Mouse (Mus musculus) cerebellum, adult 11 months (tissue): ENCODE measurements around the gene Ubr1.
A peak's percentile ranks its signal among the peaks of the same experiment; 100 is the strongest.
"Not testable (repeated sequence)": the region's sequence is repeated elsewhere in the genome, so short reads cannot be mapped to it uniquely, and the experiment has no call there.

Experiments
- DNase-seq: peaks from one replicate; pipeline ENCODE4 v3.0.0; 2022

Gene Ubr1

GRCm38 (mm10) chr2:120972964-120973363 lies 2.4 kb upstream of the Ubr1 start:
- no peak for DNase-seq

- DNase-seq = not testable (repeated sequence)
These were observed 1.7 kb upstream of the Ubr1 start for GRCm38 (mm10) chr2:120972257-120972656.

- DNase-seq = no peak
These were observed 1.3 kb upstream of the Ubr1 start for GRCm38 (mm10) chr2:120971766-120972165.

- no peak for DNase-seq
These were observed 423 bp downstream of the Ubr1 start for GRCm38 (mm10) chr2:120970045-120970539.

GRCm38 (mm10) chr2:120965486-120965885 lies 5.0 kb downstream of the Ubr1 start:
- DNase-seq = no peak

- DNase-seq = no peak
These were observed 7.4 kb downstream of the Ubr1 start for GRCm38 (mm10) chr2:120963110-120963509.

- DNase-seq = no peak
These were observed 10.3 kb downstream of the Ubr1 start for GRCm38 (mm10) chr2:120960261-120960660.

- DNase-seq = no peak
These were observed 10.7 kb downstream of the Ubr1 start for GRCm38 (mm10) chr2:120959827-120960226.

GRCm38 (mm10) chr2:120959363-120959762 lies 11.2 kb downstream of the Ubr1 start:
- no peak for DNase-seq

GRCm38 (mm10) chr2:120952176-120952938 lies 18.2 kb downstream of the Ubr1 start:
- DNase-seq = no peak

- peak; percentile 51 for DNase-seq
These were observed 19.3 kb downstream of the Ubr1 start for GRCm38 (mm10) chr2:120951208-120951607.

- no peak for DNase-seq
These were observed 37.5 kb downstream of the Ubr1 start for GRCm38 (mm10) chr2:120933038-120933437.

- DNase-seq = no peak
These were observed 61.0 kb downstream of the Ubr1 start for GRCm38 (mm10) chr2:120909556-120909955.

- no peak for DNase-seq
These were observed 74.2 kb downstream of the Ubr1 start for GRCm38 (mm10) chr2:120896361-120896760.

GRCm38 (mm10) chr2:120887601-120888000 lies 82.9 kb downstream of the Ubr1 start:
- DNase-seq = no peak

- DNase-seq = no peak
These were observed 97.3 kb downstream of the Ubr1 start for GRCm38 (mm10) chr2:120873192-120873591.

GRCm38 (mm10) chr2:120871447-120872336 lies 98.8 kb downstream of the Ubr1 start:
- DNase-seq = no peak

- no peak for DNase-seq
These were observed 103.2 kb downstream of the Ubr1 start for GRCm38 (mm10) chr2:120867336-120867735.

- no peak for DNase-seq
These were observed 104.0 kb downstream of the Ubr1 start for GRCm38 (mm10) chr2:120866561-120866960.

GRCm38 (mm10) chr2:120863389-120863788 lies 107.1 kb downstream of the Ubr1 start:
- DNase-seq = no peak

- DNase-seq = no peak
These were observed 109.8 kb downstream of the Ubr1 start for GRCm38 (mm10) chr2:120860699-120861098.

- no peak for DNase-seq
These were observed 112.4 kb downstream of the Ubr1 start for GRCm38 (mm10) chr2:120858131-120858530.

GRCm38 (mm10) chr2:120853151-120853550 lies 117.4 kb downstream of the Ubr1 start:
- no peak for DNase-seq

GRCm38 (mm10) chr2:120852626-120853025 lies 117.9 kb downstream of the Ubr1 start:
- DNase-seq = no peak
